Mouse (Mus musculus): ENCODE measurements at regions not wholly inside any gene's neighbourhood (a gene's known extent, or its start where the extent isn't known, plus 50 kb on each side); places are given as distances from the start of the nearest gene placed in this dataset.

DNA sequence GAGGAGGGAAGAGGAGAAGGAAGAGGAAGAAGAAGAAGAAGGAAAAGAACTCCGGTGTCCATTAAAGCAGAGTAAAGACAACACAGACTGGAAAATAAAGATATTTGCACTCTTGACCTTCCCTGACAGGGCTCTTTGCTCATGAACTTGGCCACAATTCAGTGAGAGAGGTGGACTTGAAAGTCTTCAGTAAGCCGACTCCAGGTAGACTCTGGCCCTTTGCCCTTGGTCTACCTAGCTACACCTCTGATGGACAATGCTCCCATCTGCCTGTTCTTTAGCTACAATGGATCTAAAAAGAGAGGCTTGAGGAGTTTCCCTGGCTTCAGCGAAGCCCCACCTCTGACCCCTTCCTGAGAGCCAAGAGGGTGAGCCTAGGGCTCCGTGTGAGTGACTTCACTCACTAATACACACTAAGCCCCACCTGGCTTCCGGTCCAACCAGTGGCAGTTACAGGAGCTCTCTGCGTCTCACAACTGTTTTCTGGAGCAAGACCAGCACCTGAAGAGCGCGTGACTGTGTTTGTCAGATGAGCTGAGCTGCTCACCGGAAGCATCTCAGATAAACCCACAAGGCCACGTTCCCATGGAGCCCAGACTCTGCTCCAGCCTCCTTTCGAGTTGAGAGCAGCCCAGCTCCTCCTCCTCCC is 132.4 kb downstream of the Inhbb start:
- Histone ChIP-seq H3K36me3 (ENCODE audit: control insufficient read depth, insufficient read depth, low read length) (no peaks in the 10 kb centered on the region), H3K27ac (ENCODE audit: insufficient read depth, low read depth, low read length) (no peak overlapping the region), H3K27me3 (ENCODE audit: control insufficient read depth, insufficient read depth, low read length) (no peaks in the 10 kb centered on the region), H3K4me3 (ENCODE audit: low read depth, low read length) (no peak overlapping the region), H3K4me1 (ENCODE audit: control insufficient read depth, insufficient read depth, insufficient read length, low read length) (no peaks in the 10 kb centered on the region)
- no peak for TF ChIP-seq POLR2A (IDR thresholded peaks at IDR 0.05; ENCODE audit: low read depth, low read length)
- TF ChIP-seq CTCF (IDR thresholded peaks at IDR 0.05; ENCODE audit: extremely low read depth, insufficient read length, insufficient replicate concordance, low read depth, low read length) = no peak
- 56% methylated on average over 11 of the region's 11 CpGs for WGBS

DNA sequence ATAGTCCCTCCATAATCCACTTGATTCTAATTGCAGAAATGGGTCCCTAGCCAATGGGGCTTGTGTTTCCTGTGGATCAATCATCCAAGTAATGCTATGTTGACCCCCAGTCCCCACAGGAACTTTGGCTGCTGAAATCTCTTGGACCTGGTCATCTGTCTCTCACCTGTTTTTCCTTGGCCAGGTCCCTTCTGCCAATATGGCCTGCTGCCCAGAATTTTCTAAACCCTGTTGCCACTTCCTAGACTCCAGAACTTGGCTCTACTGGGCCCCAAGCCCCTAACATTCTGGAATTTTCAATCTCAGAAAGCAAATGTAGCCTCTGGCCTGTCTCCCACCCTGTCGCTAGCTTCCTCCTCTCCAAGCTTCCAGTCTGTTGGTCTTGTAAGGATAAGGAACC is 139.6 kb downstream of the Inhbb start:
- no peaks in the 10 kb centered on the region for H3K4me1 ChIP-seq (ENCODE audit: control insufficient read depth, insufficient read depth, insufficient read length, low read length)
- no peak for TF ChIP-seq CTCF (IDR thresholded peaks at IDR 0.05; ENCODE audit: extremely low read depth, insufficient read length, insufficient replicate concordance, low read depth, low read length)
- TF ChIP-seq POLR2A (IDR thresholded peaks at IDR 0.05; ENCODE audit: low read depth, low read length) = no peak

DNA sequence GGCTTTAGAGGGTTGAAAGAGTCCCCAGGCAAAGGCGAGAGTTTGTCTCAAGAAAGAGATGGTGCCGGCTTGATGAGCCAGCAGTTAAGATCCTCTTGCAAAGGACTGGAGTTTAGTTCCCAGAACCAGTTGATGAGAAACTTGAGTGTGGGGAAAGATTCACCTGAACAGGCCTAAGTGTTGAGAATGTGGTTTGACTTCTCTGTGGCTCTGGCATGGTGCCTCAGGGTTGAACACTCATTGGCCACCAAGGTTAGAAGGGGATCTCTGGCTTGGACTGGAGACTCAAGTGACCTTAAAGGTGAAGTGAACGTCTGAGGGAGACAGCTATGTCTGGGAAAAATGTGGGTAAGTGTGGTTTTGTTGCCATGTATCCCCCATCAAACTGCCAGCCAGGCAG is 142.8 kb downstream of the Inhbb start:
- no peaks in the 10 kb centered on the region for H3K36me3 ChIP-seq (ENCODE audit: control insufficient read depth, insufficient read depth, low read length)
- H3K27me3 ChIP-seq (ENCODE audit: control insufficient read depth, insufficient read depth, low read length) = no peaks in the 10 kb centered on the region
- no peaks in the 10 kb centered on the region for H3K4me1 ChIP-seq (ENCODE audit: control insufficient read depth, insufficient read depth, insufficient read length, low read length)
- TF ChIP-seq CTCF (IDR thresholded peaks at IDR 0.05; ENCODE audit: extremely low read depth, insufficient read length, insufficient replicate concordance, low read depth, low read length) (no peak), POLR2A (IDR thresholded peaks at IDR 0.05; ENCODE audit: low read depth, low read length) (no peak)
- WGBS = 87% methylated on average over 3 of the region's 3 CpGs
- no peak overlapping the region for H3K27ac ChIP-seq (ENCODE audit: insufficient read depth, low read depth, low read length)
- H3K4me3 ChIP-seq (ENCODE audit: low read depth, low read length) = no peak overlapping the region

More for the DNA sequence above, 139.6 kb downstream of the Inhbb start:
- no peaks in the 10 kb centered on the region for H3K36me3 ChIP-seq (ENCODE audit: control insufficient read depth, insufficient read depth, low read length)
- no peaks in the 10 kb centered on the region for H3K27me3 ChIP-seq (ENCODE audit: control insufficient read depth, insufficient read depth, low read length)
- 91% methylated on average over 1 of the region's 1 CpGs for WGBS
- no peak overlapping the region for H3K27ac ChIP-seq (ENCODE audit: insufficient read depth, low read depth, low read length)
- no peak overlapping the region for H3K4me3 ChIP-seq (ENCODE audit: low read depth, low read length)

DNA sequence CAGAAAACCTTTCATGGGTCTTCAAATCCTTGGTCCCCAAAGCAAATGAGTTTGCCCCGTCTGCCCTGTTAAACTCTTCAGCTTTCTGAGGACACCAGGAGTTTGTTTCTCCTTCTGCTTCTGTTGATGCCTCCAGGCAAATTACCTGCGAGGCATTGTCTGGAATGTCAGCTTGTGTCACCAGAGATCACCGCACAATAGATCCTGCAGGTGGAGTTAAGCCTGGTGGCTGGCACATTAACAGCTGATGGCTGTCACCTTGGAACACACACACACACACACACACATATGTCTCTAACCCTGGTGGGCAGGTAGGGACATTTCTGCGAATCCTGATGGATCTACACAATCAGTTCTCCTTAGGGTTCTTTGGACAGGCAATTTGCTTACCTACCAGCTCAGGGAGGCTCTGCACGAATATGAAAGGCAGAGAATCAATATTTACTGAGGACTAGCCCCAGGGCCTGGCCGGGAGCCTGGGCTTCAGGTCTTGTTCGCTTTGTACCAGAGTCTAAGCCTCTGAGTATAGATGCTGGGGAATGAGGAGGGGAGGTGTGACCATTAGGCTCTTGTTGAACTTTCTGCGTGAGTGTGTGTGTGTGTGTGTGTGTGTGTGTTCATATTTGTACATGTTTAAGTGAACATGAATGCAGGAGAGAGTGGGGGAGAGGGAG is 143.4 kb downstream of the Inhbb start:
- H3K27me3 ChIP-seq (ENCODE audit: control insufficient read depth, insufficient read depth, low read length) = no peaks in the 10 kb centered on the region
- H3K4me3 ChIP-seq (ENCODE audit: low read depth, low read length) = no peak overlapping the region
- 47% methylated on average over 8 of the region's 8 CpGs for WGBS
- H3K27ac ChIP-seq (ENCODE audit: insufficient read depth, low read depth, low read length) = no peak overlapping the region
- no peaks in the 10 kb centered on the region for H3K36me3 ChIP-seq (ENCODE audit: control insufficient read depth, insufficient read depth, low read length)
- TF ChIP-seq POLR2A (IDR thresholded peaks at IDR 0.05; ENCODE audit: low read depth, low read length) (no peak), CTCF (IDR thresholded peaks at IDR 0.05; ENCODE audit: extremely low read depth, insufficient read length, insufficient replicate concordance, low read depth, low read length) (no peak)
- no peaks in the 10 kb centered on the region for H3K4me1 ChIP-seq (ENCODE audit: control insufficient read depth, insufficient read depth, insufficient read length, low read length)

DNA sequence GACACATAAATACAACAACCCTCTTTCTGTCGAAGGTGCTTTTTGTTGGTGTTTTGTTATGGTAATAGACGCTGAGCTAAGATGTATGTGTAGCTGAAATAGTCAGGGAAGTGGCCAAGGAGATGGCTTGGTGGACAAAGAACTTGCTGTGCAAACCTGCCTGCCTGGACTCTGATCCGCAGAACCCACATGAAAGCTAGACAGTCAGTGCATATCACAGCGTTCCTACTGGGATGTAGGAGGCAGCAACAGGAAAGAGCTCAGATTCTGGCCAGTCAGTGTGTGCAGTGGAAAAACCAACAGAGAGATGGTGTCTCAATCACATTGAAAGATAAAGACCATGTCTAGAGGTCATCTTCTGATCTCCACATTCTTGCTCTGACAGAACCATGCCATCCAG is 144.1 kb downstream of the Inhbb start:
- Histone ChIP-seq H3K4me3 (ENCODE audit: low read depth, low read length) (no peak overlapping the region), H3K27ac (ENCODE audit: insufficient read depth, low read depth, low read length) (no peak overlapping the region), H3K36me3 (ENCODE audit: control insufficient read depth, insufficient read depth, low read length) (no peaks in the 10 kb centered on the region), H3K4me1 (ENCODE audit: control insufficient read depth, insufficient read depth, insufficient read length, low read length) (no peaks in the 10 kb centered on the region), H3K27me3 (ENCODE audit: control insufficient read depth, insufficient read depth, low read length) (no peaks in the 10 kb centered on the region)
- TF ChIP-seq CTCF (IDR thresholded peaks at IDR 0.05; ENCODE audit: extremely low read depth, insufficient read length, insufficient replicate concordance, low read depth, low read length) (no peak), POLR2A (IDR thresholded peaks at IDR 0.05; ENCODE audit: low read depth, low read length) (no peak)
- 83% methylated on average over 4 of the region's 4 CpGs for WGBS

DNA sequence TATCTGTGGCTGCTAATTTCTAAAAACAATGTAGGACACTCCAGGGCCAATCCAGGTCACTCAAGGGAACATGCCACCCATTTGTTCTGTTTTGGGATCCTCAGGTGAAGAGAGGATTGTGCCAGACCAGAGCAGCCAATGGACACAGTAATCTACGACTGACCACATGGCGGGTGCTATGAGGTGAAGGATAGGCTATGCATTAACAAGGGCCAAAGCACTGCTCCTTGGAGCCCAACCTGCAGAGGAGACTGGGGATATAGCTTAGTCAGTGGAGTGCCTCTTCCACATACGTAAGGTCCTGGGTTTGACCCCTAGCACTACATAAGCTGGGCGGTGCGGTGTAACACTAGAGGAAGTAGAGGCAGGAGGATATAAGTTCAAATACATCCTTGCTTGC is 156.0 kb downstream of the Inhbb start:
- H3K4me3 ChIP-seq (ENCODE audit: low read depth, low read length) = no peak overlapping the region
- no peaks in the 10 kb centered on the region for H3K4me1 ChIP-seq (ENCODE audit: control insufficient read depth, insufficient read depth, insufficient read length, low read length)
- 95% methylated on average over 5 of the region's 5 CpGs for WGBS
- no peak overlapping the region for H3K27ac ChIP-seq (ENCODE audit: insufficient read depth, low read depth, low read length)
- no peaks in the 10 kb centered on the region for H3K36me3 ChIP-seq (ENCODE audit: control insufficient read depth, insufficient read depth, low read length)
- no peak for TF ChIP-seq POLR2A (IDR thresholded peaks at IDR 0.05; ENCODE audit: low read depth, low read length)
- TF ChIP-seq CTCF (IDR thresholded peaks at IDR 0.05; ENCODE audit: extremely low read depth, insufficient read length, insufficient replicate concordance, low read depth, low read length) = no peak
- H3K27me3 ChIP-seq (ENCODE audit: control insufficient read depth, insufficient read depth, low read length) = no peaks in the 10 kb centered on the region

DNA sequence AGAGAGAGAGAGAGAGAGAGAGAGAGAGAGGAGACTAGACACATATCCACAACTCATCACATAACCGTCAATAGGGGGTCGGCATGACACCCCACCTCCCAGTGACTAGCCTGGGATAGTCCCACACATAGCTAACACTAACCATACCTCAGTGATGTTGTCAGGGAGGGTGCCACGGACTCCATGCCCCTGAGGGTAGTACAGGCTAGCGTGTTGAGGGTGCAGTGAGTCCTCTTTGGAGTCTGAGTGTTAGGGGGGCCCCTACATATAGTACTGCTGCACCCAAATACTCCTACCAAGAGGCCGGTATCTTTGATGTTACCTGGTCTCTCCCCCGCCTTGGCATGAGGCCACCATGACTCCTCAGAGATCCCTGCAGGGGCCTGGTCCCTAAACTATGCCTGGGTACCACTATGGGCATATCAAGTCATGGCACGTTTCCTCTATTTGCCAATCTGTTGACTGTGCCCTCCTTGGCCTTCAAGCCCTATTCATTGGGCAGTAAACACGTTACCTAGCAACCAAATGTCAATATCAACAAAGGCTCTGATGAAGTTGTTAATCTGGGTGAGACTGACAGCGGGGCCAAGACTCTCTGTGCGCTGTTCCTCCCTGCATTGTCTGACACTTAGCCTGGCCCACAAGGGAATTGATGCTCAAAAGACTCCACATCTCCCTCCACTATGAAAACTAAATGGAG is 156.7 kb downstream of the Inhbb start:
- Histone ChIP-seq H3K36me3 (ENCODE audit: control insufficient read depth, insufficient read depth, low read length) (no peaks in the 10 kb centered on the region), H3K27me3 (ENCODE audit: control insufficient read depth, insufficient read depth, low read length) (no peaks in the 10 kb centered on the region), H3K4me1 (ENCODE audit: control insufficient read depth, insufficient read depth, insufficient read length, low read length) (no peaks in the 10 kb centered on the region), H3K4me3 (ENCODE audit: low read depth, low read length) (no peak overlapping the region), H3K27ac (ENCODE audit: insufficient read depth, low read depth, low read length) (no peak overlapping the region)
- TF ChIP-seq CTCF (IDR thresholded peaks at IDR 0.05; ENCODE audit: extremely low read depth, insufficient read length, insufficient replicate concordance, low read depth, low read length) (no peak), POLR2A (IDR thresholded peaks at IDR 0.05; ENCODE audit: low read depth, low read length) (no peak)
- 51% methylated on average over 10 of the region's 10 CpGs for WGBS
